Mouse (Mus musculus): ENCODE measurements around the gene Olfr26.

DNA sequence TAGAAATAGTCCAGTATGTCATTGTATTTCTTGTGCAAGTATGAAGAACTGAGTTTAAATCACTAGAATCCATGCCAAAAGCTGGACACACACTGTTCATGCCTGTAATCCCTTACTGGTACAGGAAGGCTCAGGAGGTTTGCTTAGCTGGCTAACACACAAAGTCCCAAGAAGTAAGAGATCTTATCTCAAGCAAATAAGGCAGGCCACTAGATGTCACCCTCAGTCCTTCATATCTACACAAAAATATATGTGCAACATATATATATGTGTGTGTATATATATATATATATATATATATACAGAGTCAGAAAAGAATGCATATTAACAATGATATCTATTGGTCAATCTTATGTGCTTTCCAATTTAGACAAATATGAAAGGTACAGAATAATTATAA lies 49.2 kb upstream of the Olfr26 start:
- TF ChIP-seq CTCF (IDR thresholded peaks at IDR 0.05; ENCODE audit: low read depth) = no peak
- no peak for TF ChIP-seq EP300 (IDR thresholded peaks at IDR 0.05; ENCODE audit: low read depth)
